Mouse (Mus musculus) kidney, embryonic 14.5 days (tissue): ENCODE measurements around the gene Snrnp70. TPM values are rescaled to one million over a fixed set of nuclear protein-coding genes. Genes with fewer than 3 reads are reported as not detected.

Experiments used
- ATAC-seq: fragments of 200-750 bp; cut with Nextera tagmentation; 2 replicates; pipeline ENCODE4 v1.8.0; 2017; ENCODE audit warnings: moderate number of reproducible peaks, mild to moderate bottlenecking, moderate TSS enrichment, moderate library complexity; ENCODE audit not compliant: low FRiP score, low TSS enrichment
- H3K27ac ChIP-seq: fragments of 300-500 bp; sonication (generic); 2 replicates; pipeline ENCODE4 v1.5.1; 2014; ENCODE audit warnings: low read depth, mild to moderate bottlenecking, low read length, moderate library complexity, mixed read lengths
- H3K27me3 ChIP-seq: fragments of 300-500 bp; sonication (generic); 2 replicates; pipeline ENCODE4 v1.6.1; 2014; ENCODE audit warnings: mild to moderate bottlenecking, low read length; ENCODE audit not compliant: control insufficient read depth, insufficient read depth
- H3K36me3 ChIP-seq: fragments of 300-500 bp; sonication (generic); 2 replicates; pipeline ENCODE4 v1.6.1; 2014; ENCODE audit warnings: low read length, mixed read lengths; ENCODE audit not compliant: control insufficient read depth, insufficient read depth
- H3K4me1 ChIP-seq: fragments of 300-500 bp; sonication (generic); 2 replicates; pipeline ENCODE4 v1.6.1; 2014; ENCODE audit warnings: low read length, mixed read lengths; ENCODE audit not compliant: control insufficient read depth, insufficient read depth
- H3K4me2 ChIP-seq: fragments of 300-500 bp; sonication (generic); replicated peaks from 2 replicates; pipeline ENCODE4 v1.6.1; 2014; ENCODE audit warnings: low read depth, mild to moderate bottlenecking, low read length
- H3K4me3 ChIP-seq: fragments of 300-500 bp; sonication (generic); 2 replicates; pipeline ENCODE4 v1.5.1; 2014; ENCODE audit warnings: mild to moderate bottlenecking, low read length
- H3K9ac ChIP-seq: fragments of 300-500 bp; sonication (generic); 2 replicates; pipeline ENCODE4 v1.6.1; 2014; ENCODE audit warnings: low read depth, mild to moderate bottlenecking, low read length, moderate library complexity
- H3K9me3 ChIP-seq: fragments of 300-500 bp; sonication (generic); 2 replicates; pipeline ENCODE4 v1.6.1; 2016; ENCODE audit warnings: low read length; ENCODE audit not compliant: control insufficient read depth
- WGBS: fragments of 180-500 bp; shearing (Covaris S2); extraction: QIAGEN DNeasy Blood & Tissue Kit; methylation state at CpG from one replicate; pipeline ENCODE4 v1.1.7; 2014; 5-methylcytosine and 5-hydroxymethylcytosine counted together
- polyA plus RNA-seq: library from polyadenylated mRNA; unstranded; fragments of >200 nt; fragmentation: Nextera tagmentation; extraction: Ambion mirVana; gene quantifications from 2 replicates; pipeline ENCODE4 v1.2.1, GENCODE M21; 2014

Snrnp70 gene
- polyA plus RNA-seq, 1 experiment from 2014 or later, result 100 TPM

GRCm38 (mm10) chr7:45374620-45375019 is 20.9 kb downstream of the Snrnp70 start:
- Histone ChIP-seq H3K27ac (no peak overlapping the region), H3K27me3 (peaks cover 7% of the 10 kb centered on the region; the same call in 1 of the 2 replicates), H3K9ac (no peak overlapping the region), H3K4me1 (peaks cover 11% of the 10 kb centered on the region; the same call in 1 of the 2 replicates), H3K36me3 (peaks cover 71% of the 10 kb centered on the region), H3K4me2 (no peak overlapping the region), H3K9me3 (no peaks in the 10 kb centered on the region), H3K4me3 (no peak overlapping the region)
- ATAC-seq, result no peak
- 96% methylated on average over 8 of the region's 8 CpGs for WGBS

DNA sequence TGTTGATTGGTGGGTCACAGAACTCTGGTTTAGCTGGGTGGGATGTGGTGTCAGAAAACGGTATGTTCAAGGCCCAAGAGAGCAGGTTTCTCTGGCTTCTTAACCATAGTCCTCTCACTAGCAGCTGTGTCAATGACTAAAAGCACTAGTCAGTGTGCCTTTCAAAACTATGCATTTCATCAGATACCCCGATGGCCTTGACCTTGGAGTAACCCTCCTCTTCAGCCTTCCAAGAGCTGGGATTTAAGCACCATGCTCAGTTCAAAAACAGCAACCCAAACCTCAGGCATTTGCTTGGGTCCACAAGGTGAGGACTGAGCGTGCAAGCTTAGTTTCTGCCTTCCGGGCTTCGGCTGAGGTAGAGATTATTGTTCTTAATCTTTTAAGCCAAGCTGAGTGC is 23.2 kb downstream of the Snrnp70 start:
- H3K4me1 ChIP-seq, result peaks cover 19% of the 10 kb centered on the region
- no peak overlapping the region for H3K9ac ChIP-seq
- 88% methylated on average over 5 of the region's 5 CpGs for WGBS
- no peak overlapping the region for H3K4me3 ChIP-seq
- peaks cover 20% of the 10 kb centered on the region for H3K27me3 ChIP-seq
- no peak overlapping the region for H3K27ac ChIP-seq
- H3K4me2 ChIP-seq, result no peak overlapping the region
- no peak for ATAC-seq
- H3K36me3 ChIP-seq, result peaks cover 49% of the 10 kb centered on the region
- no peaks in the 10 kb centered on the region for H3K9me3 ChIP-seq

GRCm38 (mm10) chr7:45370475-45371311 is 24.8 kb downstream of the Snrnp70 start, which contains the start of gene Lin7b:
Gene Lin7b, minus strand, starts transcription at chr7:45370583.
- no peak within 1 kb of the TSS for H3K27ac ChIP-seq
- peak within 1 kb of the TSS; percentile 32; the same call in 1 of the 2 replicates for H3K9ac ChIP-seq
- ATAC-seq, result peak; percentile 75
- H3K4me1 ChIP-seq, result peaks cover 24% of the 10 kb centered on the region
- H3K4me3 ChIP-seq, result peak within 1 kb of the TSS; percentile 46
- peaks cover 32% of the 10 kb centered on the region for H3K36me3 ChIP-seq
- peaks cover 29% of the 10 kb centered on the region for H3K27me3 ChIP-seq
- H3K9me3 ChIP-seq, result no peaks in the 10 kb centered on the region
- WGBS, result 10% methylated on average over 28 of the region's 28 CpGs
- peak within 1 kb of the TSS; percentile 94 for H3K4me2 ChIP-seq

DNA sequence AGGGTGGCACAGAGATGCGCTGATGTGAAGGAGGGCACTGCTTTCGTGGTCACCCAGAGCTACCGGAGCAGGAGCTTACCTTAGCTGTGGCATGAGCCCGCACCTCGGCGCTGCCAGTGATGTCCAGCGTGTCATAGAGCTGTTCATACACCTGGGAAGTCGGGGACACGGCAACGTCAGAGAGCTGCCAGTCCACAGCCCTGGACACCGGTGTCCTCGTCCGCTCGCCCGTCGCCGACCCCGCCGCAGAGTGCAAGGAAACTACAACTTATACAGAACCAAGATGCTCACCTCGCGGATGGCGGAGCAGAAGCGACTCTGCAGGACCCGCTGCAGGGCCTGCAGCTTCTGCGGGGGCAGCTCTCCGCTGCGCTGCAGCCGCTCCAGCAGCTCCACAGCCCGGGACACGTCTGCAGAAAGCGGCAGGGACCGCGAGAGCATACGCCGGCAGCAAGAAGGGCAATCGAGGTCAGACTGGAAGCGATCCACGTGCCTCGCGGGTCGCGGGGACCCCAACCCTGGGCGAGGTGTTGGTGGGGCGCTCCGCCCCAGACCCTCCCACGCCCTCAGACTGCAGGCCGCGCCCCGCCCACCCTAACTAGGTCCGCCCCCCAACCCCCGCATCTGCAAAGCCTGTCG is 25.6 kb downstream of the Snrnp70 start:
- no peak for ATAC-seq
- H3K4me2 ChIP-seq, result peak overlapping the region; percentile 94
- peak overlapping the region; percentile 32; the same call in 1 of the 2 replicates for H3K9ac ChIP-seq
- no peaks in the 10 kb centered on the region for H3K9me3 ChIP-seq
- WGBS, result 6% methylated on average over 51 of the region's 52 CpGs
- peak overlapping the region; percentile 46 for H3K4me3 ChIP-seq
- H3K36me3 ChIP-seq, result peaks cover 26% of the 10 kb centered on the region; the same call in 1 of the 2 replicates
- H3K27ac ChIP-seq, result no peak overlapping the region
- H3K27me3 ChIP-seq, result peaks cover 36% of the 10 kb centered on the region
- H3K4me1 ChIP-seq, result peaks cover 24% of the 10 kb centered on the region

DNA sequence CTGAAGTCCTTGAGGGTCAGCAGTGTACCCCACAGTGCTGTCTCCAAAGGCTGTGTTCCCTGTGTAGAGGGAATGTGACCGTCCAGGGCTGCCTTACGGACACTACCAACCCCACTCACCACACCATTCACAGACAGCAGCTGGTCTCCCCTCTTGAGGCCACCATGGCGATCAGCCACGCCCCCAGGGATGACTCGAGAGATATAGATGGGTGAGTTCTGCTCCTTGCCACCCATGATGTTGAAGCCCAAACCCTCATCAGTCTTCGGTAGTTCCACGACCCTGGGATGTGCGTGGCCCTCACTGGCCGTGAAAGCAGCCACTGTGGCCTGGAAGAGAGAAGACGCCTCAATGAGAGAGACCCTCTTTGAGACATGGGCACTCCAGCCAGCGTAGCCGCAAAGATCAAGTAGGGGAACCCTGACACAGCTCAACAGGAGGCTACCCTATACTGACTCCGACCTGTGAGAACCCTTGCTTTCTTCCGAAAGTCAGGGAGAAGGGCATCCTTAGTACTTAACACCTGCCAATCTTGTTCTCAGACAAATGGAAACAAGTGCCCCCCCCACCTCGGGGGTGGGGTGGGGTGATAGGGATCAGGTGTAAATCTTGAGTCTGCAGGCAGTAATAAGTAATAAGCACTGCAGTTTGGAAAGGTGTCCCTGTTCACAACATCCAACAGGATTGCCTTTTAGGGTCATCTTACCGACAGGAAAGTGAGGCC is 26.4 kb downstream of the Snrnp70 start:
- ATAC-seq, result no peak
- 73% methylated on average over 16 of the region's 16 CpGs for WGBS
- peak overlapping the region; percentile 46; the same call in 1 of the 2 replicates for H3K4me3 ChIP-seq

DNA sequence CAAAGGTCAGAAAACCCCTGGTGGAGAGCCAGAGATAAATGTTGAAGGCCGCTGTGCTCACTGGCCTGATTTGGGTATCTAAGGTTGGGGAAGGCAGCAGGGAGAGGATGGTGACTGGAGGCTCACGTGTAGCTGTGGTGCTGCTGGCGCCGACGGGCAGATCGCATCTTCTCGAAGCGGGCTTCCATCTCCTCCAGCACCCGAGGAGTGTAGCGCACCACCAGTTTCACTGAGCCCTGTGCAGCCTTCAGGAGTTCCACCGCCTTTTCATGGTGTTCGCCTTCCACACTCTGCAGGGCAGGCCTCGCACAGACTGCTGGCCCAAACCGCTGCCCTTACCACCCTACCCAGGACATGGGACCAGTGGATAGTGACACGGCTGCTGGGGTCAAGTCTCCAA is 27.4 kb downstream of the Snrnp70 start:
- no peak overlapping the region for H3K4me3 ChIP-seq
- no peaks in the 10 kb centered on the region for H3K9me3 ChIP-seq
- ATAC-seq, result no peak
- H3K27me3 ChIP-seq, result peaks cover 51% of the 10 kb centered on the region
- peaks cover 11% of the 10 kb centered on the region; the same call in 1 of the 2 replicates for H3K36me3 ChIP-seq
- H3K27ac ChIP-seq, result no peak overlapping the region
- peaks cover 24% of the 10 kb centered on the region for H3K4me1 ChIP-seq
- WGBS, result 77% methylated on average over 15 of the region's 15 CpGs
- no peak overlapping the region for H3K4me2 ChIP-seq
- H3K9ac ChIP-seq, result no peak overlapping the region

More for the DNA sequence above, 26.4 kb downstream of the Snrnp70 start:
- H3K36me3 ChIP-seq, result peaks cover 20% of the 10 kb centered on the region; the same call in 1 of the 2 replicates
- no peak overlapping the region for H3K27ac ChIP-seq
- H3K27me3 ChIP-seq, result peaks cover 42% of the 10 kb centered on the region
- no peaks in the 10 kb centered on the region for H3K9me3 ChIP-seq
- peaks cover 24% of the 10 kb centered on the region for H3K4me1 ChIP-seq
- H3K4me2 ChIP-seq, result no peak overlapping the region
- no peak overlapping the region for H3K9ac ChIP-seq

GRCm38 (mm10) chr7:45367020-45367880 is 28.3 kb downstream of the Snrnp70 start:
- H3K27ac ChIP-seq, result no peak overlapping the region
- H3K9ac ChIP-seq, result peak overlapping the region; percentile 54
- peak; percentile 85 for ATAC-seq
- peaks cover 24% of the 10 kb centered on the region for H3K4me1 ChIP-seq
- H3K36me3 ChIP-seq, result peaks cover 3% of the 10 kb centered on the region; the same call in 1 of the 2 replicates
- H3K4me2 ChIP-seq, result peak overlapping the region; percentile 100
- peak overlapping the region; percentile 56 for H3K4me3 ChIP-seq
- under 1% methylated on average over 68 of the region's 70 CpGs for WGBS
- no peaks in the 10 kb centered on the region for H3K9me3 ChIP-seq
- peaks cover 60% of the 10 kb centered on the region for H3K27me3 ChIP-seq

DNA sequence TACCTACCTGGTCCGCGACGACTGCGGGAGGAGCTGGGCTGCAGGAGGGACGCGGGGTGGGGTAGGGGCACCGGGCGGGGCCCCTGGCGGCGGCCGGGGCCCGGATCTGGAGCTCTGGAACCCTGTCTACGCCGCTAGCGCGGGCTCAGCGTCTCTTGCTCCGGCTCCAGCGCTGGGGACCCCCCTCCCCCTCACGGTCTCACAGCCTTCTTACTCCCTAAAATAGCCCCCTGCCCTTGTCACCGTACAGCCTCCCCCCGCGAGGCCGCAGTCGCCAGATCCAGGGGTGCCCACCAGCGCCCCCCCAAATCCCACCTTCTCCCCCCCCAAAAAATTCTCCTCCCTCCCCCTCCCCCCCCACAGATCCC is 28.9 kb downstream of the Snrnp70 start, which contains the start of gene Ppfia3:
TSS of gene Ppfia3 (minus strand) at position 368 of the 368 bp plus-strand sequence.
- H3K27ac ChIP-seq, result no peak within 1 kb of the TSS
- WGBS, result 0% methylated on average over 7 of the region's 26 CpGs
- H3K36me3 ChIP-seq, result no peaks in the 10 kb centered on the region
- peak within 1 kb of the TSS; percentile 54 for H3K9ac ChIP-seq
- H3K27me3 ChIP-seq, result peaks cover 66% of the 10 kb centered on the region
- ATAC-seq, result peak; percentile 11
- H3K4me1 ChIP-seq, result peaks cover 28% of the 10 kb centered on the region
- peak within 1 kb of the TSS; percentile 100 for H3K4me2 ChIP-seq
- peak within 1 kb of the TSS; percentile 56 for H3K4me3 ChIP-seq
- no peaks in the 10 kb centered on the region for H3K9me3 ChIP-seq
